Mouse (Mus musculus): ENCODE measurements around the gene Etl4.

GRCm38 (mm10) chr2:19869167-19869566, 40.4 kb upstream of the Etl4 start:
- TF ChIP-seq CTCF (IDR thresholded peaks at IDR 0.05; ENCODE audit: control insufficient read depth, insufficient read depth, low read length): no peak
- TF ChIP-seq POLR2A (IDR thresholded peaks at IDR 0.05; ENCODE audit: borderline replicate concordance, control insufficient read depth, low read depth, low read length): no peak

Measured in bone marrow, adult 2 months (tissue).